Mouse (Mus musculus) left cerebral cortex, postnatal 10 days (tissue): Measurements from ENCODE around the gene Ifitm2. TPM values are rescaled to one million over a fixed set of nuclear protein-coding genes. Genes with fewer than 3 reads are reported as not detected.

Experiments used
- DNase-seq, 2 experiments: peaks; one replicate each; pipeline ENCODE4 v3.0.0; 2021 to 2022; ENCODE audit warnings: low spot score in 2 of 2, mixed read lengths in 1 of 2; ENCODE audit errors: extremely low spot score in 1 of 2
- intact Hi-C: fragments of 180-260 bp; cut with DNase I; formaldehyde crosslinking; loops from one replicate; pipeline ENCODE4 v1.15.1; 2025
- total RNA-seq, 2 experiments: library from RNA; stranded (reverse); gene quantifications; 2 replicates each; pipeline ENCODE4 v1.2.3; 2021

Ifitm2 gene
- total RNA-seq, 2 experiments from 2014 or later = 18.0 to 20.0 TPM

DNA sequence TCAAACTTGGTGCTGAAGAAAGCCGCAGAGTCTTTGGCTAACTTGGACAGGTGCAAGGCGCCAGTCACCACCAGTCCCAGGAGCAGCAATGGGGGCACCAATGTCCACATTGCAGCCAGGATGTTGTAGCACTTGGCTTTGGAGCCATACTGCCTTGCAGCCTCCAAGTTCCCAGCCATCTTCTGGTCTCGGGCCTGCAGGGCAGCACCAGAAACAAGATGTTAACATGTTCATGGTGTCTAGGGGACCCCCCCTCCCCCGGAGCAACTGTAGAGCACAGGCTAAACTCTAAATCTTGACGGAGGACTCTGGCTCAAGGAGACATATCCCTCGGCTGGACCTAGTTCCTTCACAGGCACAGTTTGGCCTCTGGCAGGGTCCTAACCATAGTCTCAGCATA, 6.5 kb downstream of the Ifitm2 start:
- DNase-seq = no peak
- intact Hi-C loops = no loop called here

DNA sequence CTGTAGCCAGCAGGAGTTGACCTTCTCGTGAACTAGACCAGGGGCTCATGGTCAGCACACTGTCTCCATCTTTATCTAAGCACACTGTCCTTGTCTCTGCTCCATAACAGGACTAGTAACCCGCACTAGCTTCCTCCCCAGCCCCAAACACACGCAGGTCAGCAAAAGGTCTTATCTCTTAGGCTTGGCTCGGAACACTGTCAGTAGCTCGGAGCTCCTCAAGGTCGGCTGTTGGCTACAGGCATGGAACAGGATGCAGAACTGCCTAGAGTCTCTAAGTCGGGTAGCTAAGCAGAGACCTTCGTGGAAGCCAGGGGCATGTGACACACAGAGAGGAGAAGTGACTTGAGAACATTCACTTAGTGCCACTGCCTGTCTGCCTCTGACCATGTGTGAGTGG, 7.6 kb downstream of the Ifitm2 start:
- no peak for DNase-seq
- intact Hi-C loops = no loop called here

DNA sequence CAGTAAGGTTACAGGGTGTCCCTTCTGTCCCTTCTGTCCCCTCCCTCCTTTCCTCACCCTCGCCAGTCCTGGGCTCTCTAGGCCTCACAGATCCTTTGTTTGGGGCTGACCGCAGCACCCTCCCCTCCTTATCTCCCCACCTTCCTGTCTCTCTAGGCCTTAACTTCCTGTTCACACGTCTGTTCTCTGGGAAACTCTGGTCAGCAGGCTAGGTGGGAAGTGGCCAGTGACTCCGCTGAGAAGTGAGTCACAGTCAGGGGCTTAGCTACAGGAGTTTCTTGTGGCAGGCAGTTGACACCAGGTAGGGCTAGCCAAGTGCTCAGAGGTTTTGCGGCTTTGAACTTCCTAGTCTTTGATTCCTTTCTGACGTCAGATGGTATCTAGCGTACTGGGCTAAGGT, 8.8 kb downstream of the Ifitm2 start:
- no peak for DNase-seq
- intact Hi-C loops = no loop called here

DNA sequence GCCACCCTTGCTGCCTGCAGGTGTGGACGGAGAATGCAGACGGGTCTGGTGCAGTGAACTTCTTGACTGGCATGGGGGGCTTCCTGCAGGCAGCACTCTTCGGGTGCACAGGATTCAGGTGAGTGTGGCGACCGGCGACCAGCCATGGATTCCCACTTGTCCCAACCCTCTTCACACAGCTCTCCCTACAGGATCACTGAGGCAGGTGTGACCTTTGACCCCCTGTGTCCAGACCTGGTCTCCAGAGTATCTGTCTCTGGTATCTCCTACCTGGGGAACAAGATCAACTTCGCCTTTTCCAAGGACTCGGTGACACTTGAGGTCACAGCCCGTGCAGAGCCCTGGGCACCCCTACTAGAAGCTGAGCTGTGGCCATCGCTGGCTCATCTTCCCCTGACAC, 9.5 kb downstream of the Ifitm2 start:
- intact Hi-C loops = no loop called here
- no peak for DNase-seq

DNA sequence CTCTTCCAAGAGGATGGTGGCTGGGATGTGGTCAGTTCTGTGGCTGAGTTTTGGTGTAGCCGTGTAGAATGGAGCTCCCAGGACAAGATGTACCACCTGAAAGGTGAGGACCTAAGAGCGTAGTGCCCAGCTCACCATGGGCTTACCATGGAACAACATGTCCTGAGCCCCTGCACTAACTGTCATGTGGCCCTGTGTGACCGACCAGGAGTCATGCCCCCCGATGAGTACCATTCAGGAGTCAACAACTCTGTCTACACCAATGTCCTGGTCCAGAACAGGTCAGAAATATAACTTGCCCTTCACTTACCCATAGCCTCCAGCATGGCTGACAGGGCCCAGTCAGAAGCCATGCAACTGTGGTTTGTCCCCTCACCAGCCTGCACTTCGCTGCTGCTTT, 10.5 kb downstream of the Ifitm2 start:
- no peak for DNase-seq
- intact Hi-C loops = no loop called here

DNA sequence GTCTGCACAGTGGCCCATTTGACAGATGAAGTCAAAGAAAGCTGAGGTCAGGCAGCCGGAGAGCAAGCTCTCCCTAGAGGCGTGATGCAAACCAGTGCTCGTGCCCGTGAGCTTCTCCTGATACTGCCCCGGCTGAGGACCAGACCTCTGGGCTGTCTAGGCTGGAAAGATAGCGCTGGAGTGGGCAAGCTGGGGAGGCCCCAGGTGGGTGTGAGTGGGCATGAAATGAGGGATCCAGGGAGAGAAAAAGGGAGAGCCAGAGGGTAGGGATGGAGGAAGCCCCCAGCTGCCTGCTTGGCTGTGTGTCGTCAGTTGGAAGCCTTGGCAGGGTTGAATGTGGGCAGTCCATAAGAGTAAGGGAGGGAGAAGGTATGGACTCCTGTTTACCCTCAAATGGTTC, 11.6 kb downstream of the Ifitm2 start:
- intact Hi-C loops = no loop called here
- DNase-seq = no peak

DNA sequence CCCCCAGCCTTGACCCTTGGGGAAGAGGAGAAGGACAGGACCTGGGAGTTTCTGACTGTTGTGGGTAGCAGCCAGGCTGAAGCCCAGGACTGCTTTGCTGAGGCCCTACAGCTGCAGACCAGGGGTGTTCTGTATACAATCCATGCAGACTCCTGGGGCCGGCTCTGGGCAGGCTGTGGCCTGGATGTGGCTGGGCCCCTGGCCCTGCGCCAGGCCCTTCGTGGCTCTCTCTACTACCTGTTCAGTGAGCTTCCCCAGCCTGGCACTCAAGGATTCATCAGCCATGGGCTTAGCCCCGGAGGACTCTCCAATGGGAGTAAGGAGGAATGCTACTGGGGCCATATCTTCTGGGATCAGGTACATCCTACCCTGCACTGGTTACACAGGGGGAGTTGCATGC, 12.4 kb downstream of the Ifitm2 start:
- intact Hi-C loops = no loop called here
- no peak for DNase-seq

DNA sequence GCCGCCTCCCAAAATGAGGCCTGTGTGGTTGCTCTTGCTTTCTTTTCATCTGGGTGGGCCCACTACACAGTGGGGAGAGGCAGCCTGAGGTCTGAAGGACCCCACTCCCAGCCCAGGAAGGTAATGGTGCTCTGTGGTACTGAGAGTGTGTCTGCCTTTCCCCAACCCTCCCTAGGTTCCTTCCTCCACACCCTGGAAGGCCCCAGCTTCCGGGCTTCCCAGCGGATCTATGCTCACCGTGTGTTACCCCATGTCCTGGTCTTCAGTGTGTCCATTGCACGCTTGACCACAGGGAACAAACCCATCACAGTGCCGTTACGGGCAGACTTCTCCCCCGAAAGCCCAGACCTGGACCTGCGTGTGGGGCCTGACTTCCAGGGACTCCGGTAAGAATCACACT, 13.0 kb downstream of the Ifitm2 start:
- DNase-seq = no peak
- intact Hi-C loops = no loop called here

DNA sequence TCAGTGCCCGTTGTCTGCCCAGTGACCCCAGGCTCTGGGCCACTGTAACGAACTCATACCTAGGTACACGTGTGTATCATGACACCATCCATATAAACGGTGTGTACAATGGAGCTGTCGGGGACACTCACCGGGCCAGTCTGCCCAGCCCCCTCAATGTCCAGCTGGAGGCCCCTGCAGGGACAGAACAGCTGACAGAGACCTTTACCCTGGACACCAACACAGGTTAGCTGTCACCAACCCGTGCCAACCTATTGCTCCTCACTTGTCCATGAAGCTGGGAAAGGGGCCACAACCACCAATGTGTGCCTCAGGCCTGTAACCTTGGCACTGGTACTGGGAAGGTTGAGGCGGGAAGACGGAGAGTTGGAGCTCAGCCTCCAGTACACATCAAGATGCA, 13.4 kb downstream of the Ifitm2 start:
- no peak for DNase-seq
- intact Hi-C loops = no loop called here

DNA sequence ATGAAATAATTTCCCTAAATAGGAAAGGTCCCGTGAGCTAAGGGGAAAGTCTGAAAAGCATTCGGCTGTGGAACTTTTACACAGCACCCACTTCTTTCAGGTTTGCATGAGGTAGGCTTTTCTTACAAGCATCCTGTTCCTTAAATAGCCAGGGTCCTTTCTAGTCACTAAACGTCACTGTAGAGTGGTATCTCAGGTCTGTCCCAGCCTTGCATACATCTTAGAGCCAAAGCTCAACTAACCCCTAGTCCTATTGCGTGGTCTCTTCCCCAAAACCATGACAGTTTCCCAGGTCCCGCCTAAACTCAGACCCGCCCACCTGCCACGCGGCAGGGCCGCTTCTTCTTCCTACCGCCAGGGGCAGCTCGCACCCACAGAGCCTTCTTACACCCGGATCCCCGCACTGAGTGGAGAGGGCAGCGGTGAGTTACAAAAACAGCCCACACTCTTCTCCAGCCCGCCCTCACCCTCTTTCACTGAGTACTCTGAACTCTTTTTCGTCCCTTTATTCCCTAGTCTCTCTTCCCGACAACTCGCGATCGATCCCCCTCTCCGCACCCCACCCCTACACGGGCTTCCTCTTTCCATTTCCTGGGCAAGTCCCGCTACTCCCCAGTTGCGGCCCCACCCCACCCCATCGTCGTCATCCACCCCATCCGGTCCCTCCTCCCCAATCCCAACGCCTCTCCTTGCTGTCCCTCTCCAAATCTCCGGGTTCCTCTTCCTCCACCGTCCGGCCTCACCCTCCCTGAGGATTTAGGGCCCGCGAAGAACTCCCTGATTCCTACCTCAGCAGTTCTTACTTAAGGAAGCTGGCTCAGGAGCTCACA, 14.3 kb downstream of the Ifitm2 start, which contains the start of gene Pgghg:
Pgghg (plus strand) TSS at position 170 of the 830 bp plus-strand sequence.
- intact Hi-C loops = no loop called here

DNA sequence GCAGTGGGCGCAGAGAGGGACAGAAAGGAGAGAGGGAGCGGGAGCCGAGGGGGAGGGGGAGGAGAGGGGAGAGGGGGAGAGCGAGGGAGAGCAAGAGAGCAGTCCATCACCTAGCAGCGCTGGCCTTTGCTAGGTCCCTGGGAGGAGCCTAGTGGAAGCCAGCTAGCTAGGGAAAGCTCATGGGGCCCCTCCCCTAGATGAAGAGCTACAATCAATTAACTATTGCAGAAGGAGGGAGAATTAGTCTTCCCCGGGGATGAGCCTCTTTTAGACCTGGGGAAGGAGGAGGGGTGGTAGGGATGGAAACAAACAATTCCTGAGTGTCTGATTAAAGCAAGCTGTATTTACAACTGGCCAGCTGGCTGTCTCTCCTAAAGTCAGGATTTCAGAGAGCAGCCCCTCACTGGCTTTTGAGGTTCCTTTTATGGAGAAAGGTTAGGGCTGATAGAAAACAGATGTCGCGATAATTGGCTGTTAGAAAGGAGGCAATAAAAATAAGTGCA, 16.1 kb downstream of the Ifitm2 start:
- peak in 1 of 2 experiments; percentile 55 for DNase-seq
- intact Hi-C loops = no loop called here

More for the DNA sequence above, 14.3 kb downstream of the Ifitm2 start, which contains the start of gene Pgghg:
- DNase-seq = peak in 1 of 2 experiments; percentile 86

DNA sequence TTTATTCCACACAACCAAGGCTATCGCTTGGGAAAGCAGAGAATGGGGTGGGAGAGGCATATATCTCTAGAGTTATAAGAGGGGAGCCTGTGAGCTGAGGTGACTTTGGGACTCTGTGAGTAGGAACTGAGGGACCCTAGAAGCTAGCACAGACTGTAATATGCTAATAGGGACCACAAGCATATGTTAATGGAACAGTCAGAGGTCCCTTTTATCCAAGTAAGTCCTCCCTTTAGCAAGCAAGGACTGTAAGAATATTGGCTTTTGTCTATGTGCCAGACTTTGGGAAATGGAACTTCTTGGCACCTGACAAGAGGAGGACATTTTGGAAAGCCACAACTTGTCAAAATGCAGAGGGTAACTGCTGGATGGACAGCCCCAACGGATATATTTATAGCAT, 16.9 kb downstream of the Ifitm2 start:
- DNase-seq = no peak
- intact Hi-C loops = no loop called here

DNA sequence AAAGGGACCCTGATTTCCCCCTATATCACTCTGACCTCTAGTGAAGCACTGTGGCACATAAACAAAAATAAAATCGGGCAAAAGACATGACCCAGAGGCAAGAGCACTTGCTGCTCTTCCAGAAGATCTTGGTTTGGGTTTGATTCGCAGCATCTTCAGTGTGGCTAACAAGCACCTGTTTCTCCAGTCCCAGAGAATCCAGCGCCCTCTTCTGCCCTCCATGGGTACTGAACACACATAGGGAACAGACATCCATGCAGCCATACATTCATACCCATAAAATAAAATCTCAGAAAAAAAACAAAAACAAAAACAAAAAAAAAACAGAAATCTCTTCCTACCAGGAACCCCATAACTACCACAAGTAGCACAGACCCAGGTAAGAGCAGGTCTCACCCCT, 17.4 kb downstream of the Ifitm2 start:
- DNase-seq = no peak
- intact Hi-C loops = no loop called here

DNA sequence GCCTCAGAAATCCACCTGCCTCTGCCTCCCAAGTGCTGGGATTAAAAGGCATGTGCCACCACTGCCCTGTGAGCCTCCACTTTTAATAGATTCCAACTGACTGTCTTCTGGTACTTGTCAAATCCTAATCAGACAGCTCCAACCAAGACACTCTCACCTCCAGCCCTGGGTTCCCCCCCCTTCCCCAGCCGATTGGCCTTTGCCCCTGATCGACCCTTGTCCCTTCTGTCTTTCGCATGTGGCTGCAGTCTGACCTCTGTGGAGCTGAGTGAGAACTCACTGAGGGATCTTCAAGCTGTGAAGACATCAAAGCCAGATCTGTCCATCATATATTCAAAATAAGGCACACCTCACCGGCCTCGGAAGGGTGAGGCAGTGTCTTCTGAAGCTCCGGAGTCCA, 28.6 kb downstream of the Ifitm2 start:
- DNase-seq = no peak
- intact Hi-C loops = no loop called here

DNA sequence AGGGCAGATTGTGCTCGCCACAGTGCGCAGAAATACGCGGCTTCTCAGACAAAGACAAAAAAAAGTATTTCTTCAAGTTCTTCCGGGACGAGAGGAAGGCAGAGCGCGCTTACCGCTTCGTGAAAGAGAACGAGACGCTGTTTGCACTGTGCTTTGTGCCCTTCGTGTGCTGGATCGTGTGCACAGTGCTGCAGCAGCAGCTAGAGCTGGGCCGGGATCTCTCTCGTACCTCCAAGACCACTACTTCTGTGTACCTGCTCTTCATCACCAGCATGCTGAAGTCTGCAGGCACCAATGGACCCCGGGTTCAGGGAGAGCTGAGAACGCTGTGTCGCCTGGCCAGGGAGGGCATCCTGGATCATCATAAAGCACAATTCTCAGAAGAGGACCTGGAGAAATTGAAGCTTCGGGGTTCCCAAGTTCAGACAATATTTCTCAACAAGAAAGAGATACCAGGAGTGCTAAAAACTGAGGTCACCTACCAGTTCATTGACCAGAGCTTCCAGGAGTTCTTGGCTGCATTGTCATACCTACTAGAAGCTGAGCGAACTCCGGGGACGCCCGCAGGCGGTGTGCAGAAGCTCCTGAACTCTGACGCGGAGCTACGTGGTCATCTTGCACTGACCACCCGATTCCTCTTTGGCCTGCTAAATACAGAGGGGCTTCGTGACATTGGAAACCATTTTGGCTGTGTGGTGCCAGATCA, 32.6 kb downstream of the Ifitm2 start:
- intact Hi-C loops = no loop called here
- DNase-seq = no peak

DNA sequence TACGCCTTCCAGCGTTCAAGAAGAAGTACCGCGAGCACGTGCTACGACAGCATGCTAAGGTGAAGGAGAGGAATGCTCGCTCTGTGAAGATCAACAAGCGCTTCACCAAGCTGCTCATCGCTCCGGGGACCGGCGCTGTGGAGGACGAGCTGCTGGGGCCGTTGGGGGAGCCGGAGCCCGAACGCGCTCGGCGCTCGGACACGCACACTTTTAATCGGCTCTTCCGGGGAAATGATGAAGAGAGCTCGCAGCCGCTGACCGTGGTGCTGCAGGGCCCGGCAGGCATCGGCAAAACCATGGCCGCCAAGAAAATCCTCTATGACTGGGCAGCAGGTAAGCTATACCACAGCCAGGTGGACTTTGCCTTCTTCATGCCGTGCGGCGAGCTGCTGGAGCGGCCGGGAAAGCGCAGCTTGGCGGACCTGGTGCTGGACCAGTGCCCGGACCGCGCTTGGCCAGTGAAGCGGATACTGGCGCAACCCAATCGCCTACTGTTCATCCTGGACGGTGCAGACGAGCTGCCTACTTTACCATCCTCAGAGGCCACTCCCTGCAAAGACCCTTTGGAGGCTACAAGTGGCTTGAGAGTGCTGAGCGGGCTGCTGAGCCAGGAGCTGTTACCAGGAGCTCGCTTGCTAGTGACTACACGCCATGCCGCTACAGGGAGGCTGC, 33.3 kb downstream of the Ifitm2 start:
- DNase-seq = no peak
- intact Hi-C loops = no loop called here

DNA sequence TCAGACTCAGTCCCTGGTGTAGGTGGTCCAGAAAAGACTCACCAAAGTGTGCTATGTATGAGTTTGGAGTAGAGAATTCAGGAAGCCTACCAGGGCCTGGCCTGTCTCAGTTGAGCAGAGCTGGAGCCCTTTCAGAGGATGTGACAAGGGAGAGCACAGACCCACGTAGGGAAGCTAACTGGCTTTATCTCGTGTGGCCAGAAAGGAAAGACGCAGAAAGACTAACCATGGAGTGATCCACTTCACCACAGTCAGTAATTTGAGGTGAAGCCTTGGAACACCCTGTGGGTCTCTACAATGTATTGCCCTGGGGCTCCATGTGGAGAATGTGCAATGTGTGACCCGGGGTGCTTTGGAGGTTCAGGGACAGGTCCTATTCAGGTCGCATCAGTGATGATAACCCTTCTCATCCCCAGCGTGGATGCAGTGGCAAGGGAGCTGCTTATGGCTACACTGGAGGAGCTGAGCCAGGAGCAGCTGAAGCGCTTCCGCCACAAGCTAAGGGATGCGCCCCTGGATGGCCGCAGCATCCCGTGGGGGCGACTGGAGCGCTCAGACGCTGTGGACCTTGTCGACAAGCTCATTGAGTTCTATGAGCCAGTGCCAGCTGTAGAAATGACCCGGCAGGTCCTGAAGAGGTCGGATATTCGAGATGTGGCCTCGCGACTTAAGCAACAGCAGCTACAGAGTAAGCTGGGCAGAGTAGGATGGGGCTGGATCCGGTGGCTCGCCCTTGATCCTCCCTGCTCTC, 34.4 kb downstream of the Ifitm2 start:
- intact Hi-C loops = no loop called here
- no peak for DNase-seq

DNA sequence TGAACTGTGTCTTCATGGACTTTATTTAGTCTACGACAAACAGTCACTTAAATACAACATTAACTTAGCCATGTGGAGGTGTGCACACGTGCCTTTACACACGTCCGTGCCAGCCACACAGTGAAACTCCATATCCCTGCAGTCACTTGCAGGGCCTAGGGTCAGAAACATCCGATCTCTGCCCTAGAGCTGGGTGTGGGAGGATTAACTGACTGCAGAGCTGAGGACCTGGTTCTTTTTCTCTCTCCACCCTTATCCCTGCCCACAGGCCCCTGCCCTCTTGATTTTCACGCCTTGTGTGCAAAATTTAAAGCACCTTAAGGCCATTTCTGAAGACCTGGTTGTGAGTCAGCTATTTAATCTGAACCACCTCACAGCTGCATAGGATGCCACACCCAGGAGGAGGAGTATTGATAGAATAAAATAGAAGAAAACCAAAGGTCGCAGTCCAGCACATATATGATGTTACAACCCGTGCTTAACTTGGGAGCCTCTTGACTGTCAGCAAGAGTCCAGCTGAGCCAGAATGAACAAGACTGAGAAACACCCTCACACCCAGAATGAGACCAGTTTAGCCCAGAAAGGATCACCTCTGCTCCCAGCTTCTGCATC, 35.3 kb downstream of the Ifitm2 start, which contains the start of gene Nlrp6:
Nlrp6 (plus strand) TSS at position 485 of the 612 bp plus-strand sequence.
- intact Hi-C loops = no loop called here
- DNase-seq = no peak
